Mouse (Mus musculus): ENCODE measurements around the gene Nfe2. TPM values are rescaled to one million over a fixed set of nuclear protein-coding genes. Genes with fewer than 3 reads are reported as not detected.

Gene Nfe2
- polyA plus RNA-seq, 1 experiment from 2014 or later, result 5.4 TPM

DNA sequence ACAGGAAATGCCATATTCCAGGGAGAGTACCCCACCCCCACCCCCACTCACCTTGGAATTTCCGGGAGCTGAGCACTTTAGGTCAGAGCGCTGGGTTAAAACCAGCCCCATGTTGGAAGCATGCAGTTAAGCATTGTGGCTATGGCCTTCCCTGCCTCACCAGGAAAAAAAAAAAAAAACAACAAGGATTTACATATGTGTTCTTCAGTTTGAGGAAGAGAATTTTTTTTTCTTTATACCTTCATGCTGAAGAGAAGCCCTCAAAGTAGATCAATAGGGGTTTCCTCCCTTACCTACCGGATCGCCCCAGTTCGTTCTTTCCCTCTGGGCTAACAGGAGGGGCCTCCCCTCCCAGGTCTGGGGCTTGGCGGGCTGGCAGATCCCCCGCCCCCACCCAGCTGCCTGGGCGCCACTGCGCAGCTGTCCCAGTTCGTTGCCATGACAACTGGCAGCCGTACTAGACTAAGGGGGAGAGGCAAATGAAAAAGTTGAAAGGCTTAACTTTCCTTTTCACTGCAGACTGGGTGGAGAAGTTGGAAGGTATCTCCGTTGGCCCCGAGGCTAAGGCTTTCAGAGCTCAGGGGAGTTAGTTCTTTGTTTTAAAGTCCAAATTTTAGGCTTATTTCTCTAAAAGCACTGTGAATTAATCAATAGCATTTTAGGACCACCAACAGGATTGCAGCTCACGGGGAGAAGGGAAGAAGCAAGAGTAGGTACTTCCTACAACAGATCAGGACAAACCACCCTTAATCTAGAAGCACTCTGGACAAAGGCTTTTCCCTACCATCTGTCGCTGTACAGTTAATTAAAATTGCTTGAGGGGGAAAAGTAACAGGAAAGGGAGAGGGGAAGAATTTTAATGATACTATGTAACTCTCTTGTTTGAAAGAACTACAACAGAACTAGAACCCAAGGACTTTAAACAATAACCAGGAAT lies 43.0 kb downstream of the Nfe2 start:
- no peaks in the 10 kb centered on the region; the same call in 1 of the 2 replicates for H3K36me3 ChIP-seq (replicated peaks; ENCODE audit: control insufficient read depth, insufficient read depth, low read depth, low read length)
- WGBS, result under 1% methylated on average over 15 of the region's 15 CpGs

GRCm38 (mm10) chr15:103214149-103214548 lies 44.1 kb downstream of the Nfe2 start:
- H3K4me3 ChIP-seq (ENCODE audit: low read depth, low read length), result peak overlapping the region; percentile 10; the same call in 1 of the 2 replicates
- DNase-seq (ENCODE audit: low spot score) (no peak), ATAC-seq (replicated peaks; ENCODE audit: insufficient number of reproducible peaks, low FRiP score, low TSS enrichment, low read depth) (no peak)
- H3K27me3 ChIP-seq (ENCODE audit: control insufficient read depth, insufficient read depth, low read length), result no peaks in the 10 kb centered on the region
- 13% methylated on average over 2 of the region's 2 CpGs for WGBS
- peak overlapping the region; percentile 75 for H3K27ac ChIP-seq (replicated peaks; ENCODE audit: low read depth, low read length)
- H3K4me1 ChIP-seq (ENCODE audit: control insufficient read depth, insufficient read depth, low read length), result no peaks in the 10 kb centered on the region; the same call in 1 of the 2 replicates
- peak overlapping the region; percentile 28; the same call in 1 of the 2 replicates for H3K9ac ChIP-seq (replicated peaks; ENCODE audit: low read length)
- peak overlapping the region; percentile 32 for H3K4me2 ChIP-seq (ENCODE audit: low read depth, low read length)
- peaks cover 3% of the 10 kb centered on the region for H3K36me3 ChIP-seq (replicated peaks; ENCODE audit: control insufficient read depth, insufficient read depth, low read depth, low read length)
- no peaks in the 10 kb centered on the region for H3K9me3 ChIP-seq (replicated peaks; ENCODE audit: control insufficient read depth, low read length)

More for the DNA sequence above, 43.0 kb downstream of the Nfe2 start:
- Histone ChIP-seq H3K27me3 (ENCODE audit: control insufficient read depth, insufficient read depth, low read length) (no peaks in the 10 kb centered on the region), H3K4me2 (ENCODE audit: low read depth, low read length) (peak overlapping the region; percentile 28), H3K9ac (replicated peaks; ENCODE audit: low read length) (peak overlapping the region; percentile 27), H3K27ac (replicated peaks; ENCODE audit: low read depth, low read length) (peak overlapping the region; percentile 81), H3K9me3 (replicated peaks; ENCODE audit: control insufficient read depth, low read length) (no peaks in the 10 kb centered on the region), H3K4me1 (ENCODE audit: control insufficient read depth, insufficient read depth, low read length) (no peaks in the 10 kb centered on the region; the same call in 1 of the 2 replicates), H3K4me3 (ENCODE audit: low read depth, low read length) (peak overlapping the region; percentile 11)
- peak; percentile 96 for ATAC-seq (replicated peaks; ENCODE audit: insufficient number of reproducible peaks, low FRiP score, low TSS enrichment, low read depth)
- DNase-seq (ENCODE audit: low spot score), result peak; percentile 98

- Histone ChIP-seq H3K9me3 (replicated peaks; ENCODE audit: control insufficient read depth, low read length) (no peaks in the 10 kb centered on the region), H3K27me3 (ENCODE audit: control insufficient read depth, insufficient read depth, low read length) (no peaks in the 10 kb centered on the region), H3K4me3 (ENCODE audit: low read depth, low read length) (no peak overlapping the region), H3K27ac (replicated peaks; ENCODE audit: low read depth, low read length) (no peak overlapping the region), H3K4me2 (ENCODE audit: low read depth, low read length) (no peak overlapping the region), H3K4me1 (ENCODE audit: control insufficient read depth, insufficient read depth, low read length) (no peaks in the 10 kb centered on the region), H3K9ac (replicated peaks; ENCODE audit: low read length) (no peak overlapping the region), H3K36me3 (replicated peaks; ENCODE audit: control insufficient read depth, insufficient read depth, low read depth, low read length) (peaks cover 3% of the 10 kb centered on the region)
- 63% methylated on average over 2 of the region's 2 CpGs for WGBS
- no peak for DNase-seq (ENCODE audit: low spot score)
- ATAC-seq (replicated peaks; ENCODE audit: insufficient number of reproducible peaks, low FRiP score, low TSS enrichment, low read depth), result no peak
These were observed 53.0 kb downstream of the Nfe2 start for GRCm38 (mm10) chr15:103205156-103205555.

GRCm38 (mm10) chr15:103202088-103202793 lies 56.0 kb downstream of the Nfe2 start:
- Histone ChIP-seq H3K4me2 (ENCODE audit: low read depth, low read length) (no peak overlapping the region), H3K36me3 (replicated peaks; ENCODE audit: control insufficient read depth, insufficient read depth, low read depth, low read length) (peaks cover 7% of the 10 kb centered on the region), H3K27ac (replicated peaks; ENCODE audit: low read depth, low read length) (no peak overlapping the region), H3K4me3 (ENCODE audit: low read depth, low read length) (no peak overlapping the region), H3K4me1 (ENCODE audit: control insufficient read depth, insufficient read depth, low read length) (no peaks in the 10 kb centered on the region), H3K9me3 (replicated peaks; ENCODE audit: control insufficient read depth, low read length) (no peaks in the 10 kb centered on the region), H3K9ac (replicated peaks; ENCODE audit: low read length) (no peak overlapping the region), H3K27me3 (ENCODE audit: control insufficient read depth, insufficient read depth, low read length) (no peaks in the 10 kb centered on the region)
- no peak for ATAC-seq (replicated peaks; ENCODE audit: insufficient number of reproducible peaks, low FRiP score, low TSS enrichment, low read depth)
- no peak for DNase-seq (ENCODE audit: low spot score)
- 68% methylated on average over 6 of the region's 6 CpGs for WGBS

MicroRNA genes within 50 kb of the gene (microRNA counts, 519-probe panel; counts per million panel counts)
- microRNA mmu-miR-148b, result 4,179 counts per million, percentile 66 among the panel's probes with 10 or more counts

Small RNAs within 50 kb of the gene (microRNA-seq; reads per million reads assigned to microRNA genes)
- gene Mir148b (ENCODE audit: borderline number of aligned reads), result 375 reads per million, percentile 60 among the genes with 10 or more reads in this experiment

Other genes with a start within 250 kb of the Nfe2 start
- 1.6 and 1.7 TPM in 2 replicates for gene Hoxc4, start 239.5 kb downstream of the Nfe2 start, polyA plus RNA-seq (2014; fragmentation: Nextera tagmentation; extraction: Ambion mirVana)
- gene Smug1, start 91.3 kb downstream of the Nfe2 start, polyA plus RNA-seq (2014; fragmentation: Nextera tagmentation; extraction: Ambion mirVana), result 17.8 and 20.5 TPM in 2 replicates
- gene Cbx5, start 18.6 kb downstream of the Nfe2 start, polyA plus RNA-seq (2014; fragmentation: Nextera tagmentation; extraction: Ambion mirVana), result 210 and 217 TPM in 2 replicates
- gene Hnrnpa1, start 18.0 kb downstream of the Nfe2 start, polyA plus RNA-seq (2014; fragmentation: Nextera tagmentation; extraction: Ambion mirVana), result 1,361 and 1,483 TPM in 2 replicates
- gene Copz1, start 14.3 kb upstream of the Nfe2 start, polyA plus RNA-seq (2014; fragmentation: Nextera tagmentation; extraction: Ambion mirVana), result 327 and 331 TPM in 2 replicates
- gene Gpr84, start 52.2 kb upstream of the Nfe2 start, polyA plus RNA-seq (2014; fragmentation: Nextera tagmentation; extraction: Ambion mirVana), result not detected in 2 replicates
- 12.2 and 16.6 TPM in 2 replicates for gene Zfp385a, start 81.7 kb upstream of the Nfe2 start, polyA plus RNA-seq (2014; fragmentation: Nextera tagmentation; extraction: Ambion mirVana)
- gene Itga5, start 108.4 kb upstream of the Nfe2 start, polyA plus RNA-seq (2014; fragmentation: Nextera tagmentation; extraction: Ambion mirVana), result 24.6 and 29.6 TPM in 2 replicates
- gene Gtsf1, start 172.1 kb upstream of the Nfe2 start, polyA plus RNA-seq (2014; fragmentation: Nextera tagmentation; extraction: Ambion mirVana), result 0.32 TPM in 1 of 2 replicates, not detected in the other
- gene Gtsf2, start 190.1 kb upstream of the Nfe2 start, polyA plus RNA-seq (2014; fragmentation: Nextera tagmentation; extraction: Ambion mirVana), result not detected in 2 replicates
- gene Nckap1l, start 195.4 kb upstream of the Nfe2 start, polyA plus RNA-seq (2014; fragmentation: Nextera tagmentation; extraction: Ambion mirVana), result 2.0 and 2.1 TPM in 2 replicates
- 6.6 and 8.4 TPM in 2 replicates for gene Pde1b, start 244.6 kb upstream of the Nfe2 start, polyA plus RNA-seq (2014; fragmentation: Nextera tagmentation; extraction: Ambion mirVana)